11 mouse cellular contexts compared by ENCODE assay signal in genomic region chr12:99902867-99903370, GRCm38 (mm10). TPM values are rescaled to one million over a fixed set of nuclear protein-coding genes. Genes with fewer than 3 reads are reported as not detected.
DNase-seq lines count a peak whose midpoint lies in the region; ATAC-seq and TF ChIP-seq lines count a peak whose summit lies in the region.
"Had no signal": no experiment of that assay in that cellular context is flagged by ENCODE, and none has a peak within 500 bp of the region (broad histone marks: within the 10 kb centered on the region; RNA-seq: fewer than 3 reads in every experiment).

No protein-coding gene starts in this region.

- peaks cover 26% of the 10 kb centered on the region; the same call in 1 of the 2 replicates for H3K36me3 ChIP-seq in heart, embryonic 15.5 days
- H3K36me3 ChIP-seq in liver, postnatal 0 days (replicated peaks; ENCODE audit: insufficient read depth, low read length) = peaks cover 34% of the 10 kb centered on the region
- peaks cover 81% of the 10 kb centered on the region for H3K36me3 ChIP-seq in liver, embryonic 12.5 days

- TF ChIP-seq EP300 in liver, postnatal 0 days (IDR thresholded peaks at IDR 0.05; ENCODE audit: low read depth) = no peak

- TF ChIP-seq CTCF in liver, postnatal 0 days (IDR thresholded peaks at IDR 0.05; ENCODE audit: low read depth) = no peak

- no peak overlapping the region for H3K9ac ChIP-seq in heart, embryonic 15.5 days
- H3K9ac ChIP-seq in liver, postnatal 0 days (replicated peaks) = no peak overlapping the region
- H3K9ac ChIP-seq in liver, embryonic 12.5 days = no peak overlapping the region

- peak overlapping the region; percentile 90 for H3K27ac ChIP-seq in heart, embryonic 15.5 days
- peak overlapping the region; percentile 24; the same call in 1 of the 2 replicates for H3K27ac ChIP-seq in liver, postnatal 0 days (ENCODE audit: low read depth)
- no peak overlapping the region for H3K27ac ChIP-seq in liver, embryonic 12.5 days
- H3K27ac ChIP-seq in brown adipose tissue, adult 24 weeks (replicated peaks; ENCODE audit: low read depth, low read length) = peak overlapping the region; percentile 77

- no peak overlapping the region for H3K4me2 ChIP-seq in heart, embryonic 15.5 days
- H3K4me2 ChIP-seq in liver, postnatal 0 days (ENCODE audit: low read depth, low read length) = no peak overlapping the region
- H3K4me2 ChIP-seq in liver, embryonic 12.5 days = no peak overlapping the region

- no peak overlapping the region for H3K4me3 ChIP-seq in heart, embryonic 15.5 days
- no peak overlapping the region for H3K4me3 ChIP-seq in liver, postnatal 0 days (ENCODE audit: low read depth, low read length)
- no peak overlapping the region for H3K4me3 ChIP-seq in liver, embryonic 12.5 days
- H3K4me3 ChIP-seq in brown adipose tissue, adult 24 weeks (ENCODE audit: insufficient read depth, low read depth, low read length) = no peak overlapping the region

- no peak for DNase-seq in heart, postnatal 25 days (ENCODE audit: low spot score)
- no peak for DNase-seq in liver, postnatal 0 days
- no peak for DNase-seq in thymus, postnatal 25 days
- DNase-seq in thymus, postnatal 36 days = no peak
- DNase-seq: cerebellum, adult 11 months; lung, adult 2 months; thymus, adult 2 months had no signal

- WGBS in heart, embryonic 15.5 days = 50% methylated on average over 4 of the region's 4 CpGs
- WGBS in liver, postnatal 0 days (ENCODE audit: insufficient replicate concordance) = 54% methylated on average over 4 of the region's 4 CpGs
- WGBS in liver, embryonic 12.5 days (ENCODE audit: insufficient replicate concordance) = 64% methylated on average over 4 of the region's 4 CpGs

- H3K4me1 ChIP-seq in heart, embryonic 15.5 days (replicated peaks) = peaks cover 13% of the 10 kb centered on the region
- no peaks in the 10 kb centered on the region for H3K4me1 ChIP-seq in liver, postnatal 0 days (ENCODE audit: insufficient read depth)
- H3K4me1 ChIP-seq in liver, embryonic 12.5 days = no peaks in the 10 kb centered on the region; the same call in 1 of the 2 replicates
- H3K4me1 ChIP-seq in brown adipose tissue, adult 24 weeks (ENCODE audit: control insufficient read depth, insufficient read depth, insufficient read length, low read length) = 0 out of 2 replicates have a peak, but pooled peaks cover 4% of the 10 kb centered on the region

- no peaks in the 10 kb centered on the region for H3K27me3 ChIP-seq in heart, embryonic 15.5 days
- no peaks in the 10 kb centered on the region for H3K27me3 ChIP-seq in liver, postnatal 0 days (ENCODE audit: insufficient read depth, low read length)
- no peaks in the 10 kb centered on the region for H3K27me3 ChIP-seq in liver, embryonic 12.5 days (replicated peaks)

- intact Hi-C loops in heart, postnatal 25 days (cut with DNase I) = no loop called here

- H3K9me3 ChIP-seq in heart, embryonic 15.5 days (replicated peaks) = no peaks in the 10 kb centered on the region
- H3K9me3 ChIP-seq in liver, postnatal 0 days (ENCODE audit: low read length) = no peaks in the 10 kb centered on the region
- H3K9me3 ChIP-seq in liver, embryonic 12.5 days (replicated peaks) = no peaks in the 10 kb centered on the region

- ATAC-seq in heart, embryonic 15.5 days (replicated peaks; ENCODE audit: insufficient number of reproducible peaks, insufficient read depth, low FRiP score, low read depth) = no peak; the same call in 1 of the 2 replicates
- ATAC-seq in liver, postnatal 0 days = 0 out of 2 replicates have a peak, but pooled peaks have one; percentile 35
- no peak for ATAC-seq in liver, embryonic 12.5 days
- peak; percentile 54 for ATAC-seq in megakaryocyte, adult 5-6 weeks (ENCODE audit: poor library complexity, severe bottlenecking)

RNA-seq across cellular contexts. Expression of gene Tdp1, which starts 18.6 kb away (rescaled TPM):
- 21.2 and 29.9 TPM in 2 replicates for polyA plus RNA-seq in heart, embryonic 15.5 days (2015; fragmentation: Nextera tagmentation; extraction: Ambion mirVana)
- 10 to 100 TPM in 1 of 2 experiments, 1 to 10 TPM in 1; 8.8 to 10.1 TPM for total RNA-seq in heart, postnatal 25 days (2021)
- 11.9 and 12.4 TPM in 2 replicates for polyA plus RNA-seq in liver, postnatal 0 days (2015; fragmentation: Nextera tagmentation; extraction: Ambion mirVana)
- 41.4 and 43.8 TPM in 2 replicates for polyA plus RNA-seq in liver, embryonic 12.5 days (2016; fragmentation: Nextera tagmentation; extraction: Ambion mirVana)
- 4.9 and 6.5 TPM in 2 replicates for polyA plus RNA-seq in brown adipose tissue, adult 24 weeks (2012; ENCODE audit: insufficient read depth, insufficient read length, missing spikeins)
- total RNA-seq in megakaryocyte, adult 5-6 weeks (2015) = 25.6 and 30.3 TPM in 2 replicates
- total RNA-seq in megakaryocyte, adult 5-6 weeks (2017) = 11.9 and 13.5 TPM in 2 replicates

RNA-seq across cellular contexts. Expression of gene Efcab11, which starts 18.7 kb away (rescaled TPM):
- polyA plus RNA-seq in heart, embryonic 15.5 days (2015; fragmentation: Nextera tagmentation; extraction: Ambion mirVana) = 8.3 and 8.5 TPM in 2 replicates
- under 1 TPM in 1 of 2 experiments, not detected in 1; 0.20 TPM for total RNA-seq in heart, postnatal 25 days (2021)
- polyA plus RNA-seq in liver, postnatal 0 days (2015; fragmentation: Nextera tagmentation; extraction: Ambion mirVana) = 3.3 and 4.5 TPM in 2 replicates
- polyA plus RNA-seq in liver, embryonic 12.5 days (2016; fragmentation: Nextera tagmentation; extraction: Ambion mirVana) = 5.4 and 5.5 TPM in 2 replicates
- polyA plus RNA-seq in brown adipose tissue, adult 24 weeks (2012; ENCODE audit: insufficient read depth, insufficient read length, missing spikeins) = not detected in 2 replicates
- total RNA-seq in megakaryocyte, adult 5-6 weeks (2015) = 5.4 and 7.0 TPM in 2 replicates
- total RNA-seq in megakaryocyte, adult 5-6 weeks (2017) = 12.8 and 17.3 TPM in 2 replicates

Comparison
In these comparisons a context has a peak if more than half of its experiments do, and no peak if none do; other contexts are left out.
1. ATAC-seq: peak in liver, postnatal 0 days (single experiment) and megakaryocyte, adult 5-6 weeks (single experiment); none in heart, embryonic 15.5 days (single experiment) and liver, embryonic 12.5 days (single experiment).